Mouse (Mus musculus) megakaryocyte, embryonic 14.5 days (primary cell): ENCODE measurements at regions not wholly inside any gene's neighbourhood (a gene's known extent, or its start where the extent isn't known, plus 50 kb on each side); places are given as distances from the start of the nearest gene placed in this dataset.

Source experiments
- FLI1 ChIP-seq: IDR thresholded peaks from 2 replicates; pipeline ENCODE4 v1.6.1; 2012; ENCODE audit warnings: low read length, inconsistent platforms, mixed read lengths
- GATA1 ChIP-seq: IDR thresholded peaks from 3 replicates; pipeline ENCODE4 v1.6.1; 2012; ENCODE audit warnings: mixed read lengths, low read length, inconsistent platforms, borderline replicate concordance

GRCm38 (mm10) chr10:96753521-96753920, 136.7 kb downstream of the Btg1 start:
- TF ChIP-seq GATA1, result no peak
- TF ChIP-seq FLI1, result no peak
